Mouse (Mus musculus) heart, postnatal 0 days (tissue): Measurements from ENCODE around the gene Ethe1. TPM values are rescaled to one million over a fixed set of nuclear protein-coding genes. Genes with fewer than 3 reads are reported as not detected.

Experiments used
- ATAC-seq: fragments of 200-750 bp; cut with Nextera tagmentation; 2 replicates; pipeline ENCODE4 v1.8.0; 2017; ENCODE audit warnings: low read depth, moderate number of reproducible peaks, moderate library complexity; ENCODE audit not compliant: insufficient read depth
- DNase-seq: peaks from one replicate; pipeline ENCODE4 v3.0.0-alpha.2; 2016; ENCODE audit warnings: low spot score
- H3K27ac ChIP-seq: fragments of 300-500 bp; sonication (generic); 2 replicates; pipeline ENCODE4 v1.5.1; 2014; ENCODE audit warnings: low read depth, mild to moderate bottlenecking
- H3K27me3 ChIP-seq: fragments of 300-500 bp; sonication (generic); 2 replicates; pipeline ENCODE4 v1.6.1; 2014; ENCODE audit warnings: low read length, mixed read lengths; ENCODE audit not compliant: control insufficient read depth, insufficient read depth
- H3K36me3 ChIP-seq: fragments of 300-500 bp; sonication (generic); replicated peaks from 2 replicates; pipeline ENCODE4 v1.6.1; 2014; ENCODE audit warnings: low read length, mixed read lengths; ENCODE audit not compliant: control insufficient read depth, insufficient read depth
- H3K4me1 ChIP-seq: fragments of 300-500 bp; sonication (generic); 2 replicates; pipeline ENCODE4 v1.6.1; 2014; ENCODE audit warnings: antibody characterized with exemption; ENCODE audit not compliant: control insufficient read depth, insufficient read depth
- H3K4me2 ChIP-seq: fragments of 300-500 bp; sonication (generic); 2 replicates; pipeline ENCODE4 v1.6.1; 2014; ENCODE audit warnings: low read depth, mild to moderate bottlenecking, low read length, moderate library complexity
- H3K4me3 ChIP-seq: fragments of 300-500 bp; sonication (generic); 2 replicates; pipeline ENCODE4 v1.5.1; 2014; ENCODE audit warnings: low read depth, low read length
- H3K9ac ChIP-seq: fragments of 300-500 bp; sonication (generic); replicated peaks from 2 replicates; pipeline ENCODE4 v1.6.1; 2014; ENCODE audit warnings: low read depth, low read length, mixed read lengths
- H3K9me3 ChIP-seq: fragments of 300-500 bp; sonication (generic); replicated peaks from 2 replicates; pipeline ENCODE4 v1.6.1; 2016; ENCODE audit warnings: low read length; ENCODE audit not compliant: control insufficient read depth
- CTCF ChIP-seq: IDR thresholded peaks from 2 replicates; pipeline ENCODE4 v1.5.1; 2016; ENCODE audit warnings: antibody characterized with exemption, control low read depth, low read depth
- EP300 ChIP-seq: IDR thresholded peaks from 2 replicates; pipeline ENCODE4 v1.6.1; 2016; ENCODE audit warnings: antibody characterized with exemption, low read depth
- WGBS: fragments of 180-500 bp; shearing (Covaris S2); extraction: QIAGEN DNeasy Blood & Tissue Kit; methylation state at CpG from one replicate; pipeline ENCODE4 v1.1.7; 2014; 5-methylcytosine and 5-hydroxymethylcytosine counted together
- polyA plus RNA-seq: library from polyadenylated mRNA; unstranded; fragments of >200 nt; fragmentation: Nextera tagmentation; extraction: Ambion mirVana; gene quantifications from 2 replicates; pipeline ENCODE4 v1.2.1, GENCODE M21; 2015
- total RNA-seq: library from RNA; depleted of rRNA; stranded (reverse); fragments of >200 nt; gene quantifications from 2 replicates; pipeline ENCODE4 v1.2.3, GENCODE M21; 2014; ENCODE audit warnings: low replicate concordance

Ethe1 gene
- total and polyA plus RNA-seq, 2 experiments from 2014 or later: 21.5 to 42.2 TPM

DNA sequence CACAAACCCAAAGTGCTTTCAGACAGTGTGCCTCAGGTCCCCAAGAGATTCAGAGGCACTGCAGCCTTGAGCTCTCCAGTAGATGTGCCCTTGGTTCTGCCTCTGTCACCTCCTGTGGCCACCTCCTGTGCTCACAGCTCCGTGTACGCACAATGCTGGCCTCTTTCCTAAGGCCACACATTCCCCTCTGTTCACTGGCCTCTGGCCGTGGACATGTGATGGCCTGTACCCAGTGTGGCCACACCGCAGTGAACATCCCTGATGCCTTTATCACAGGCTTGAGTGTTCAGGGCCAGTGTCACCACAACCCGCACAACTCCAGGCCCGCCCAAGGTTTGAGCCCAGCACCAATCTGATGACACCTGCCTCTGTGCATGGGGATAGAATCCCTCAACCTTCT lies 2.5 kb upstream of the Ethe1 start:
- Histone ChIP-seq H3K36me3 (no peaks in the 10 kb centered on the region), H3K9me3 (no peaks in the 10 kb centered on the region), H3K27me3 (peaks cover 27% of the 10 kb centered on the region), H3K9ac (no peak overlapping the region), H3K4me2 (no peak overlapping the region), H3K4me1 (no peaks in the 10 kb centered on the region), H3K4me3 (no peak overlapping the region), H3K27ac (no peak overlapping the region)
- DNase-seq (no peak), ATAC-seq (no peak)
- no peak for TF ChIP-seq CTCF
- TF ChIP-seq EP300: no peak
- WGBS: 88% methylated on average over 6 of the region's 6 CpGs

DNA sequence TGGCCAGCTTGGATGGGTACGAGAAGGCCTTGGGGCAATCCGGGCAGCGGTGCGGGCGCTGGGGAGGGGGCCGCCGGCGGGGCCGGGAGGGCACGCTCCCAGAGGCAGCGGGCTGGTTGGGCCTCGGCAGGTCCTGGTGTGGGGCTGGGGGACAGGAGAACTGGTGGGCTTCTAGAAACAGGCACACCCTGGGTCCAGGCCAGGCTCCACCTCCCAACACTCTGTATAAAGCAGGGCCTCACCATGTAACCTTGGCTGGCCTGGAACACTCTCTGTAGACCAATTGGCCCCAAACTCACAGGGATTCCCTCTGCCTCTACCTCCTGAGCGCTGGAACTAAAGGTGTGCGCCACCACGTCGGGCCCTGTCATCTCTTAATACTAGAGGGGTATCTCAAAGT lies 1.3 kb upstream of the Ethe1 start:
- ATAC-seq (peak; percentile 20; the same call in 1 of the 2 replicates), DNase-seq (no peak)
- no peak for TF ChIP-seq EP300
- TF ChIP-seq CTCF: no peak
- no peaks in the 10 kb centered on the region for H3K4me1 ChIP-seq
- no peak overlapping the region for H3K27ac ChIP-seq
- peaks cover 27% of the 10 kb centered on the region for H3K27me3 ChIP-seq
- H3K36me3 ChIP-seq: no peaks in the 10 kb centered on the region
- H3K4me3 ChIP-seq: no peak overlapping the region
- 37% methylated on average over 16 of the region's 16 CpGs for WGBS
- H3K4me2 ChIP-seq: no peak overlapping the region
- H3K9me3 ChIP-seq: no peaks in the 10 kb centered on the region
- H3K9ac ChIP-seq: no peak overlapping the region

DNA sequence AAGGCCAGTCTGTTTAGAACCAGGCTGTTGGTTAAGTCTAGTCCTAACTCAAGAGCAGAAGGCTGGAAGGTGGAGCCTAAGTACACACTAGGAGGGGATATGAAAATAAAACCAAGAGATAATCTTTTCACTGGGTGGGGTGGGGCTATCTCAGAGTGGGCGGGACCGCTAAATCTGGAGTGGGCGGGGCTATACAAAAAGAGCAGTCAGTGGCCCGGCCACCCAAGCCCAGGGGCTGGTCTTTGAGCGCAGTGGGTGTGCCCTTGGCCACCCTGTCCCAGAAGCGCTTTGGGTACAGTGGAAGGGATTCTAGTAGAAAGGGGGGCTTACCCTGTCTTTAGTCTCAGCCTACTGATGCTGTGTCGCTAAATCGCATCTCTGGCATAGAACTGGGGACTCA lies 515 bp upstream of the Ethe1 start:
- peak overlapping the region; percentile 56 for H3K4me2 ChIP-seq
- peak overlapping the region; percentile 36 for H3K4me3 ChIP-seq
- TF ChIP-seq CTCF: no peak
- TF ChIP-seq EP300: no peak
- peak; percentile 27; the same call in 1 of the 2 replicates for ATAC-seq
- H3K9me3 ChIP-seq: no peaks in the 10 kb centered on the region
- 0 out of 2 replicates have a peak overlapping the region, but pooled peaks have one; percentile 15 for H3K9ac ChIP-seq
- no peaks in the 10 kb centered on the region for H3K36me3 ChIP-seq
- H3K4me1 ChIP-seq: no peaks in the 10 kb centered on the region
- no peak for DNase-seq
- H3K27me3 ChIP-seq: peaks cover 27% of the 10 kb centered on the region
- 11% methylated on average over 8 of the region's 8 CpGs for WGBS
- H3K27ac ChIP-seq: no peak overlapping the region

DNA sequence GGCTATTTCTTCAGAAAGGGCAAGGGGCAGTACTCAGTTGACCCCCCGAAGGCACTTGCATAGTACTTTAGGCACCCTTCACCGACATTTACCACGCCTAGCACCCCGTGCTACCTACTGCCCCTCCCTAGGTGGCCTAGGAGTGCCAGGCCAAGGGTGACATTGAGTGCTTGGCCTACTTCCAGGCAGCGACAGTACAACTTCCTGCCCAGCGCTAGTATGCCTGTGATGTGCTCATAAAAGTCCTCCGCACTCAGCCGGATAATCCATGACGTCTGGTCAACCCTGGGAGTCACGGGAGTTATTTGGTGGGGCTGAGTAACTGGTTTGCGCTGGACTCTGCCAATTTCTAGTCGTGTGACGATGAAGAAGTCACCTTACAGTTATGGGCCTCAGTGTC lies 993 bp downstream of the Ethe1 start:
- Histone ChIP-seq H3K9me3 (no peaks in the 10 kb centered on the region), H3K9ac (no peak overlapping the region), H3K4me3 (no peak overlapping the region), H3K4me2 (no peak overlapping the region), H3K27ac (no peak overlapping the region), H3K27me3 (peaks cover 27% of the 10 kb centered on the region), H3K4me1 (peaks cover 2% of the 10 kb centered on the region; the same call in 1 of the 2 replicates), H3K36me3 (no peaks in the 10 kb centered on the region)
- DNase-seq (no peak), ATAC-seq (peak; percentile 43; the same call in 1 of the 2 replicates)
- TF ChIP-seq EP300 (no peak), CTCF (no peak)
- 57% methylated on average over 13 of the region's 13 CpGs for WGBS

DNA sequence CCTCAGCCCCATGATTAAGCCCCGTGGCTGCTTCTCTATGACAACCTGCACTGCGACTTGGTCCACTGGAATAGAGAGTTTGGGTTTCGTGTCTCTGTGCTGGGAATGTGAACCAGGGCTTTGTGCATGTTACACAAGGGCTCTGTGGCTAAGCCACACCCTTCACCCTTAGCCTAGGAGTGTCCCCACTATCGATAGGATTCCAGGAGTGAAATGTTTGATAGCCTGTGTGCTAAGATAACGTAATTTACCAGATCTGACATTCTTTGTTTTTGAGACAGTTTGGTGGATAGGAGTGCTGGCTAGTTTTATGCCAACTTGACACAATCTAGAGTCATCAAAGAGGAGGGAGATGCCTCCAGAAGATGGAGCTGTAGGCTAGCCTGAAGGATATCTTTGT lies 4.4 kb downstream of the Ethe1 start:
- Histone ChIP-seq H3K36me3 (no peaks in the 10 kb centered on the region), H3K27me3 (peaks cover 6% of the 10 kb centered on the region), H3K9ac (no peak overlapping the region), H3K4me2 (no peak overlapping the region), H3K9me3 (no peaks in the 10 kb centered on the region), H3K4me1 (peaks cover 5% of the 10 kb centered on the region; the same call in 1 of the 2 replicates), H3K4me3 (no peak overlapping the region), H3K27ac (no peak overlapping the region)
- DNase-seq: no peak
- 68% methylated on average over 5 of the region's 5 CpGs for WGBS
- ATAC-seq: no peak
- TF ChIP-seq CTCF (no peak), EP300 (no peak)

DNA sequence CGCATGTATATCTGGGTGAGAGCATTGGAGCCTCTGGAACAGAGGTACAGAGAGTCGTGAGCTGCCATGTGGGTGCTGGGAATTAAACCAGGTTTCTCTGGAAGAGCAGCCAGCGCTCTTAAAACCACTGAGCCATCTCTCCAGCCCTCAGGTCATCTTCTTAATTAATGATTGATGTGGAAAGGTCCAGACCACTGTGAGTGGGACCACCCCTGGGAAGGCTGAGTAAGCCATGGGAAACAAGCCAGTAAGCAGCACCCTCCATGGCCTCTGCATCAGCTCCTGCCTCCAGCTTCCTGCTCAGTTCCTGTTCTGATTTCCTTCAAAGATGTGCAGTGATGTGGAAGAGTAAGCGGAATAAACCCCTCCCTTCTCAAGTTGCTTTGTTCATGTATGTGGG lies 4.8 kb downstream of the Ethe1 start:
- no peak for TF ChIP-seq EP300
- TF ChIP-seq CTCF: no peak
- no peak for DNase-seq
- peaks cover 2% of the 10 kb centered on the region for H3K27me3 ChIP-seq
- H3K27ac ChIP-seq: no peak overlapping the region
- H3K4me1 ChIP-seq: peaks cover 5% of the 10 kb centered on the region; the same call in 1 of the 2 replicates
- H3K4me2 ChIP-seq: no peak overlapping the region
- WGBS: 63% methylated on average over 4 of the region's 4 CpGs
- no peaks in the 10 kb centered on the region for H3K36me3 ChIP-seq
- no peaks in the 10 kb centered on the region for H3K9me3 ChIP-seq
- no peak overlapping the region for H3K9ac ChIP-seq
- ATAC-seq: no peak
- no peak overlapping the region for H3K4me3 ChIP-seq
